Mouse (Mus musculus) limb, embryonic 10.5 days (tissue): Measurements from ENCODE around the gene Kcnj5. TPM values are rescaled to one million over a fixed set of nuclear protein-coding genes. Genes with fewer than 3 reads are reported as not detected.

Experiments used
- DNase-seq: peaks from one replicate; pipeline ENCODE4 v3.0.0-alpha.2; 2017; ENCODE audit warnings: low spot score
- H3K27ac ChIP-seq: fragments of 300-500 bp; sonication (generic); 2 replicates; pipeline ENCODE4 v1.5.1; 2016; ENCODE audit warnings: mild to moderate bottlenecking
- H3K27me3 ChIP-seq: fragments of 300-500 bp; sonication (generic); 2 replicates; pipeline ENCODE4 v1.6.1; 2016; ENCODE audit warnings: low read depth, mild to moderate bottlenecking; ENCODE audit not compliant: poor library complexity, severe bottlenecking
- H3K36me3 ChIP-seq: fragments of 300-500 bp; sonication (generic); 2 replicates; pipeline ENCODE4 v1.6.1; 2016; ENCODE audit warnings: mild to moderate bottlenecking, moderate library complexity
- H3K4me1 ChIP-seq: fragments of 300-500 bp; sonication (generic); 2 replicates; pipeline ENCODE4 v1.6.1; 2016
- H3K4me3 ChIP-seq: fragments of 300-500 bp; sonication (generic); 2 replicates; pipeline ENCODE4 v1.5.1; 2016; ENCODE audit warnings: mild to moderate bottlenecking, moderate library complexity
- H3K9me3 ChIP-seq: fragments of 300-500 bp; sonication (generic); replicated peaks from 2 replicates; pipeline ENCODE4 v1.6.1; 2016; ENCODE audit warnings: mild to moderate bottlenecking
- WGBS: fragments of 180-500 bp; shearing (Covaris S2); methylation state at CpG from one replicate; pipeline ENCODE4 v1.1.7; 2016; 5-methylcytosine and 5-hydroxymethylcytosine counted together
- polyA plus RNA-seq: library from polyadenylated mRNA; unstranded; fragments of >200 nt; fragmentation: Nextera tagmentation; extraction: Ambion mirVana; gene quantifications from 2 replicates; pipeline ENCODE4 v1.2.1, GENCODE M21; 2016

Kcnj5 gene
- polyA plus RNA-seq, 1 experiment from 2014 or later, result 0.30 TPM

DNA sequence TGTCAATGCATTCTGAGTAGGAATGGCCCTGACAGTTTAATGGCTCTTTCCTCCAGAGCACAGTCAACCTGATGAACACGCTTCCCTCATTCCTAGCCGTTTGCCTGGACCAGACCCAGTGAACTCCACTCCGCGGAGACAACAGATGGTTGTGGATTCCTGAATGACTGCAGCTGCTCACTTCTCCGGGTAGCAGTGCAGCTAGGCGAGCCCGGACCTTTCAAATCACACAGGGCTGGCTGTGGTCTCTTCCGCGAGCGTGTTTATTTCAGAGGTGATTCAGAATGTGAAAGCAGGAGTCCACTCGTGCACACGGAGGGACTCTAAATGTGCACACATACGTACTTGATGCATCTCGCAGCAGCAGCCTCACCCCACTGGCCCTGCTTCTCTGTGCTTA, 32.4 kb downstream of the Kcnj5 start:
- Histone ChIP-seq H3K4me3 (no peak overlapping the region), H3K9me3 (no peaks in the 10 kb centered on the region), H3K36me3 (no peaks in the 10 kb centered on the region), H3K4me1 (no peaks in the 10 kb centered on the region), H3K27ac (no peak overlapping the region), H3K27me3 (no peaks in the 10 kb centered on the region)
- WGBS, result 66% methylated on average over 14 of the region's 14 CpGs
- no peak for DNase-seq

- Histone ChIP-seq H3K27me3 (no peaks in the 10 kb centered on the region), H3K9me3 (no peaks in the 10 kb centered on the region), H3K4me3 (no peak overlapping the region), H3K4me1 (no peaks in the 10 kb centered on the region), H3K27ac (no peak overlapping the region), H3K36me3 (no peaks in the 10 kb centered on the region)
- no peak for DNase-seq
- 84% methylated on average over 13 of the region's 13 CpGs for WGBS
Observed at GRCm38 (mm10) chr9:32302501-32303150, 41.5 kb downstream of the Kcnj5 start.

DNA sequence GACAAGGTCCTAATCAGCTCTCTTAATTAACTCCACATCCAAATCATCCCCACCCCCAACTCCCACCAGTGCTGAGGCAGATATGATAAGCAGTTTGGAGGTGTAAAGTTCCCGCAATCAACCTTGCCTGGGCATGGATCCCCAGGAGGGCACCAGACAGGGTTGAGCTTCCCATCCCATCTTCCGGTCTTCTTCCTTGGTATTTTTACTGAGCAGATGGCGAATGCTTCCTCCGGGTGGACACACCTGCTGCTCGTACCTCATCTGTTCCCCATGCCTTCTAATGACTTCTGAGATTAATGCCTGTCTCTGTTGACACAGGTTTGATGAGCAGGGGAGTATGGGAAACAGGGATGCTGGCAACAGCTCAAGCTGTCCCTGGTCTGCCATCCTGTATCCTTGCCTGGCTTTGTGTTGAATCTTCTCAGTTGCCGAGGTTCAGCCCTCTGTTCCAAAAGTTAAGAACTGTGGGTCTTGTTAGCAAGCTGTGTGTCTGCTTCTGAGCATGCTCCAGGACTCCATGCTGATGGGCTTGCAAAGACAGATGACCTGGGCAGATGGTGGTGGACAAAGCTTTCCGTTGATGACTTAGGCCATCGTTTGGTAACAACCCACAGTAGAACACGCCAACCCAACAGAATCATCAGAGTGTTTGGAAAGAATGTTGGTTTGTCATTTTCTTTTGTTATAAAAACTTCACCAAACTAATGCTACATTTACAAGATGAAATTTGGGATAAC, 48.9 kb downstream of the Kcnj5 start:
- Histone ChIP-seq H3K4me1 (peaks cover 6% of the 10 kb centered on the region), H3K27ac (no peak overlapping the region), H3K9me3 (no peaks in the 10 kb centered on the region), H3K4me3 (no peak overlapping the region), H3K27me3 (no peaks in the 10 kb centered on the region), H3K36me3 (no peaks in the 10 kb centered on the region)
- no peak for DNase-seq
- 92% methylated on average over 9 of the region's 9 CpGs for WGBS

- H3K27ac ChIP-seq, result no peak overlapping the region
- WGBS, result 22% methylated on average over 5 of the region's 5 CpGs
- H3K27me3 ChIP-seq, result no peaks in the 10 kb centered on the region
- DNase-seq, result no peak
- no peaks in the 10 kb centered on the region for H3K9me3 ChIP-seq
- H3K4me3 ChIP-seq, result no peak overlapping the region
- H3K36me3 ChIP-seq, result no peaks in the 10 kb centered on the region
- H3K4me1 ChIP-seq, result peaks cover 6% of the 10 kb centered on the region
Observed at GRCm38 (mm10) chr9:32292686-32293085, 51.5 kb downstream of the Kcnj5 start.

- WGBS, result 67% methylated on average over 7 of the region's 7 CpGs
- DNase-seq, result no peak
- no peak overlapping the region for H3K4me3 ChIP-seq
Observed at GRCm38 (mm10) chr9:32291618-32292017, 52.5 kb downstream of the Kcnj5 start.

DNA sequence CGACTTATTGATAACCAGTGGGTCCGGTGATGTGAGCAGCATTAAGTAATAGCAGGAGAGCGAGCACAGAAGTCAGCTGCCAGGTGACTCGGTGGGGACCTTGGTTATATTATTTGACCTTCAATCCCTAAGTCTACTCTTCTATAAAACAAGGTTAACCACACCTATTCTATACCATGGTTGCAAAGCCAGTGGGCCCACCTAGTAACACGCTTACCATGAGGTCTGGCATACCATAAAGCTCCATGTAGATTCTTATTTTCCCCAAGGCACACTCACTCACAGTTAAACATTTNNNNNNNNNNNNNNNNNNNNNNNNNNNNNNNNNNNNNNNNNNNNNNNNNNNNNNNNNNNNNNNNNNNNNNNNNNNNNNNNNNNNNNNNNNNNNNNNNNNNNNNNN, 60.6 kb downstream of the Kcnj5 start:
- H3K4me3 ChIP-seq, result no peak overlapping the region
- no peak for DNase-seq
- WGBS, result 90% methylated on average over 5 of the region's 5 CpGs

More at GRCm38 (mm10) chr9:32291618-32292017, 52.5 kb downstream of the Kcnj5 start:
- H3K27me3 ChIP-seq, result no peaks in the 10 kb centered on the region
- H3K36me3 ChIP-seq, result no peaks in the 10 kb centered on the region
- H3K4me1 ChIP-seq, result peaks cover 6% of the 10 kb centered on the region
- H3K27ac ChIP-seq, result no peak overlapping the region
- H3K9me3 ChIP-seq, result no peaks in the 10 kb centered on the region

GRCm38 (mm10) chr9:32280456-32280855, 63.7 kb downstream of the Kcnj5 start:
- Histone ChIP-seq H3K4me3 (no peak overlapping the region), H3K9me3 (no peaks in the 10 kb centered on the region), H3K36me3 (no peaks in the 10 kb centered on the region), H3K27me3 (no peaks in the 10 kb centered on the region), H3K27ac (no peak overlapping the region), H3K4me1 (0 out of 2 replicates have a peak, but pooled peaks cover 5% of the 10 kb centered on the region)
- WGBS, result 82% methylated on average over 5 of the region's 5 CpGs
- no peak for DNase-seq

More for the DNA sequence above, 60.6 kb downstream of the Kcnj5 start:
- Histone ChIP-seq H3K27me3 (no peaks in the 10 kb centered on the region), H3K4me1 (0 out of 2 replicates have a peak, but pooled peaks cover 5% of the 10 kb centered on the region), H3K27ac (no peak overlapping the region), H3K9me3 (no peaks in the 10 kb centered on the region), H3K36me3 (no peaks in the 10 kb centered on the region)

- no peak for DNase-seq
- 70% methylated on average over 3 of the region's 3 CpGs for WGBS
- no peaks in the 10 kb centered on the region for H3K36me3 ChIP-seq
Observed at GRCm38 (mm10) chr9:32279789-32280188, 64.4 kb downstream of the Kcnj5 start.

DNA sequence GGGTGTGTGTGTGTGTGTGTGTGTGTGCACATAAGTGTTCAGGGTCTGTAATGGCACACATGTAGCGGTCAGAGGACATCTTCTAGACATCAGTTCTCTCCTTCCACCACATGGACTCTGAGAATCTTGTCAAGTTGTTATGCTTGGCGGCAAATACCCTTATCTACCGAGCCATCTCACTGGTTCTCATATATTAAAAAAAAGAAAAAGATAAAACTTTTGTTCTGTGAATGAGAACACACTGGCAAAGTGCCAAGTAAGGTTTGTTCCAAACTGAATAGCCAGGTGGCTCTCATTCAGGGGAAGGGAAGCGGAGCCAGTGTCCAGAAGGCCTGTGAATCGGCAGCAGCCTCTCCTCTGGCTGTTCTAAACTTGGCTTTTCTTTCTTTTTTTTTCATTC, 66.1 kb downstream of the Kcnj5 start:
- no peak overlapping the region for H3K4me3 ChIP-seq
- no peaks in the 10 kb centered on the region for H3K9me3 ChIP-seq
- DNase-seq, result no peak
- H3K27me3 ChIP-seq, result no peaks in the 10 kb centered on the region
- no peaks in the 10 kb centered on the region for H3K36me3 ChIP-seq
- no peak overlapping the region for H3K27ac ChIP-seq
- 96% methylated on average over 5 of the region's 5 CpGs for WGBS
- H3K4me1 ChIP-seq, result 0 out of 2 replicates have a peak, but pooled peaks cover 5% of the 10 kb centered on the region

More at GRCm38 (mm10) chr9:32279789-32280188, 64.4 kb downstream of the Kcnj5 start:
- Histone ChIP-seq H3K9me3 (no peaks in the 10 kb centered on the region), H3K27me3 (no peaks in the 10 kb centered on the region), H3K4me3 (no peak overlapping the region), H3K4me1 (0 out of 2 replicates have a peak, but pooled peaks cover 5% of the 10 kb centered on the region), H3K27ac (no peak overlapping the region)

GRCm38 (mm10) chr9:32271896-32272444, 72.2 kb downstream of the Kcnj5 start:
- 16% methylated on average over 5 of the region's 5 CpGs for WGBS

More at GRCm38 (mm10) chr9:32271896-32272444, 72.2 kb downstream of the Kcnj5 start:
- no peak overlapping the region for H3K27ac ChIP-seq
- no peaks in the 10 kb centered on the region for H3K27me3 ChIP-seq
- no peaks in the 10 kb centered on the region for H3K4me1 ChIP-seq
- H3K4me3 ChIP-seq, result no peak overlapping the region
- H3K9me3 ChIP-seq, result no peaks in the 10 kb centered on the region
- DNase-seq, result peak; percentile 72
- H3K36me3 ChIP-seq, result no peaks in the 10 kb centered on the region

Other genes starting within 250 kb of the Kcnj5 start
- gene Arhgap32, start 228.2 kb downstream of the Kcnj5 start, polyA plus RNA-seq, result 3.4 and 4.2 TPM in 2 replicates
- gene Kcnj1, start 28.1 kb upstream of the Kcnj5 start, polyA plus RNA-seq, result not detected in 2 replicates
- 50.6 and 71.2 TPM in 2 replicates for gene Fli1, start 198.5 kb upstream of the Kcnj5 start, polyA plus RNA-seq